Mouse (Mus musculus): ENCODE measurements around the gene Cyb561d2.
"Not testable (repeated sequence)": the region's sequence is repeated elsewhere in the genome, so short reads cannot be mapped to it uniquely, and the experiment has no call there.

Gene Cyb561d2

DNA sequence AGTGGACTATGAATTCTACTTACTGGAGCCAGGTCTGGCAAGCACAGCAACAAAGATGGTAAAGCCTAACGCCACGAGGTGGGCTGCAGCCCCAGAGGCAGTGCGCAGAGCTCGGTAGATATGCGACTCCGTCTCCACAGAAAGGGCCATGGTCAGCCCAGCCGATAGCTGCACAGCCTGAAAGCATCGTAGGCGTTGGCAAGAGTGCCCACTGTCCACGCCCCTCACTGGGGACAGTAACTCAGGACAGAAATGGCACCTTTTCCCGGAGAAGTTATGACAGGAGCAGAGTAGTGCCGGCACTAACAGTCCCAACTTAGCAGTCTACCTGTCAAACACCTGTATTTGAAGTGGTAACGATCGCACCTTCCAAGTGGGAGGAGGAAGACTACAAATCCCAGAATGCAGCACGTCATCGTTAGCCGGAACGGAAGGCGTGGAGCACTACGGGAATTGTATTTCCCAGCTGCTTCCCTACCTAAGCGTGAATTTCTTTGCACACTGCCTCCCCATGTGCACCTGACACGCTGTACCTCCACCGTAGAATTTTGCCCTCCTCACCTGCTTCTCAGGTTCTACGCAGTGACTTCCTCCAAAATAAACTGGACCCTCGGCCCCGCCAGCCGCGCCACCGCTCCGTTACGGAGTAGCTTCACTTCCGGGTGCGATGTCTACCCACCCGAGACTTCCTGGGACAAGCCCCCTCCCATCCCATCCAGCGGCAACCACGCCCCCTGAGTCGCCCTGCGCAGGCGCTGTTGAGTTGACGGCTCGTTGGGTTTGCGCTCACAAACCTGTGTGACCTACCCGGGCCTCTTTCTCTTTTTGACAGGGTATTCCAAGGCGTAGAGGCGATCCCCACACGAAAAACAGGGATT, at the start of gene Cyb561d2, which contains the start of gene Nprl2:
TSS of gene Cyb561d2 (minus strand) at position 720 of the 878 bp plus-strand sequence.
TSS of gene Nprl2 (plus strand) at position 753 of the 878 bp plus-strand sequence.
- DNase-seq (ENCODE audit: low spot score), result peak; percentile 96

DNA sequence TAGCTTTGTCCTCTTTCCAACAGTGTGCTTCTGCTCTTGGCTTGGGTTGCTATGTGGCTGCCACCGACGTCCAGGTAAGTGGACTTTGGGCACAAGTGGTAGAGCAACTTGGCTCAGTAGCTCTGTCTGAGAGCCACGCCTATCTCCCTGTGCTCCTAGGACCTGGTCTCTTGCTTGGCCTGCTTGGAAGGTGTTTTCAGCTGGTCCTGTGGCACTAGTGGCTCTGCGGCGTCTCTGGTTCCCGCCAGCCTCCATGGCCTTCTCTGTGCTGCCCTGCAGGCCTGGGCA, 48.7 kb upstream of the Cyb561d2 start:
- no peak for DNase-seq (ENCODE audit: low spot score)

DNA sequence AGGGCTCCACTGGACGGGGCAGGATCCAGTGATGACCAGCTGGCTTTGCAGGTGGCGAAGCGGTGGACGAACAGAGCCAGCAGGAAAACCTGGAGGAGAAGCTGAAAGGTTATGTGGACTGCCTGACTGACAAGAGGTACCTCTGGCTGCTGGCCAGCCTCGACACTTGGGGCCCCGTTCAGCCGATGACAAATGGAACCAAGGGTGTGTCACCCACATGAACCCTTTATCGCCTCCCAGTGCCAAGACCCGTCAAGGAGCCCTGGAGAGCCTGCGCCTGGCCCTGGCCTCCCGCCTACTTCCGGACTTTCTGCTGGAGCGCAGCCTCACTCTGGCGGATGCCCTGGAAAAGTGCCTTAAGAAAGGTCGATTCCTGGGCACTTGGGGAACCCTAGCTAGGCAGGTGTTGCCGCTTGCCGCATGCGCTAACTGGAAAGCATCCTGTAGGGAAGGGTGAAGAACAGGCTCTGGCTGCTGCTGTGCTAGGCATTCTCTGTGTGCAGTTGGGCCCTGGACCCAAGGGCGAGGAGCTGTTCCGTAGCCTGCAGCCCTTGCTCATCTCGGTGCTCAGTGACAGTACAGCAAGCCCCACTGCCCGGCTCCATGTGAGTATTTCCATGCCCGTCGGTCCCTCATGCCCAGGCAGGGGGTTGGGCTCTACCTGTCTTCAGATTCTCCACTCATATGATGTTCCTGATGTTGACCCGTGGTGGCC, 48.2 kb upstream of the Cyb561d2 start:
- DNase-seq (ENCODE audit: low spot score), result no peak

DNA sequence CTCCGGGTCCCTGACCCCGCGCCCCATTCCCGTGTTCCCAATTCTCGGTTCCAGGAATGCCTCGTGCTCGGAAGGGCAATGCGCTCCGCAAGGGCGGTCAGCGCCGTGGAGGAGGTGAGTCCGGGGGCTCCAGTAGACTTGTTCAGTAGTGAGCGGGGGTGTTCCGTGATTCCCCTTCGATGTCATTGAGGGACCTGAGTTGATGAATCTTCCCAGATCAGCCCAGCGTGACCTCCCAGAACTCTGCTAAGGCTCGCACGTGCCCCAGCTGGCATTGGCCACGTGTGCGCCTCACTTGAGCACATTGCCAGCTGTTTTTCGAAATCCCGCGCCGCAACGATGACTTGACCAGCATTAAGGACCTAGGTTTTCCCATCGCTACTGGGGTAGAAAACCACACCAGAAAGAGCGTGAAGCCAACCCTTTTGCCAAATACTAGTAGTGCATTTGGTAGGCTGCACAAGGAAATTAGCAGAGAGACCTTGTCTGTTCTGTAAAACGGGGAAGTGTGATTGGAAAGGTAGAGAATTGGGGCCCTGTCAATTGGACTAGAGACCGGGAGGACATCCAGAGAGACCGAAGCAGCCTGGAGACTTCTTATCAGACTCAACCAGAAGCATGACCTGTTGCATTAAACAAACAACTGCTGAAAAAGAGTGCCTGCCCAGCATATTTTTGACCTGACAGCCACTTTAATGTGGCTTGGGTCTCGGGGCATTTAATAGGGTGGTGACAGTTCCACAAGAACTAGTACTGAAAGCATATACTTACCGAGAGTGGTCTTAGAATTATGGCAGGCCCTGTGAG, 46.0 kb upstream of the Cyb561d2 start:
- peak; percentile 57 for DNase-seq (ENCODE audit: low spot score)

DNA sequence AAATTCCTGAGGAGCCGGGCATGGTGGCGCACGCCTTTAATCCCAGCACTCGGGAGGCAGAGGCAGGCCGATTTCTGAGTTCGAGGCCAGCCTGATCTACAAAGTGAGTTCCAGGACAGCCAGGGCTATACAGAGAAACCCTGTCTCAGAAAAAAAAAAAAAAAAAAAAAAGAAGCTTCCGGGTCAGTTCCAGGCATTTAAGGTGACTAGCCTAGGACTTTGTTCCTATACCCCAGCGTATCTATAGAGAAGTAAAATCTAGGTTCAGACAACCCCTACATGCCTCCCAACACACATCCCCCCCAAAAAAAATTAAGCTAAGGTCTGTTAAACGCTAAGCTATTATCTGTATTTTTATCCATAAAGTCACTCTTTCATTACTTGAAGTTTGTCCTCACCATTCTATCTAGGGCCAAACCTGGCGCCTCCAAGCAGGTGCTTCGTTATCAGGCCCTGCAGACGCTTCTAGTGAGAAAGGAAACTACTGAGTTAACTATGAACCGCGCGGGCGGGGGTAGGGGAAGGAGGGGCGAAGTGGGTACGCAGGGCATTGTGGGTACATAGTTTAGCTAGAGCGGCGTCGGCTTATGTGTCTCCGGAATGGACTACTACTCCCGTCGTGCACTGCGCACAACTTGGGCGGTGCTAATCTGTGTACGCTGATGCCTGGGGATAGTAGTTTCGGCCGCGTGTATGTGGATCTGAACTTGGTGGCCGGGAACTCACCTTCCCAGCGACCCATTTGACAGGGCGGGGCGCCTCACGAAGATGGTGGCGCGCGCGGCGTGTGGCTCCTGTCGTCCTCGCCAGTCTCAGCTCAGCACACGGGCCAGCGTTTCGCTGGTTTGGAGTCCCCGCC, 45.2 kb upstream of the Cyb561d2 start, which contains the start of gene Ifrd2:
TSS of gene Ifrd2 (plus strand) at position 669 of the 859 bp plus-strand sequence.
- DNase-seq (ENCODE audit: low spot score), result peak; percentile 99

DNA sequence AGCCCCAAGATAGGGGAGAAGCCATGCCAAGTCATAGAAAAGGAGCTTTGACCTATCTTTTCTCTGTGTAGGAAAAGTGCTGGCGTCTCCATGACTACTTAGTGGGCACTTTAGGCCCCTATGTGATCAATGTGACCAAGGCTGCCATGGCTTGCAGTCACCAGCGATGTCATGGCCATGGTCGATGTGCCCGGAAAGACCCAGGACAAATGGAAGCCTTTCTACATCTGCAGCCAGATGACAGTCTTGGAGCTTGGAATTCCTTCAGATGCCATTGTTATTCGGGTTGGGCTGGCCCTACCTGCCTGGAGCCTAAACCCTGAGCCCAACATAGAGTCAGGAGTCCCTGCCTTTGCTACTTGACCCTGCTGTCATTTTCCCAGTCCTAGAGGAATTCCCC, 44.5 kb upstream of the Cyb561d2 start:
- DNase-seq (ENCODE audit: low spot score), result no peak

DNA sequence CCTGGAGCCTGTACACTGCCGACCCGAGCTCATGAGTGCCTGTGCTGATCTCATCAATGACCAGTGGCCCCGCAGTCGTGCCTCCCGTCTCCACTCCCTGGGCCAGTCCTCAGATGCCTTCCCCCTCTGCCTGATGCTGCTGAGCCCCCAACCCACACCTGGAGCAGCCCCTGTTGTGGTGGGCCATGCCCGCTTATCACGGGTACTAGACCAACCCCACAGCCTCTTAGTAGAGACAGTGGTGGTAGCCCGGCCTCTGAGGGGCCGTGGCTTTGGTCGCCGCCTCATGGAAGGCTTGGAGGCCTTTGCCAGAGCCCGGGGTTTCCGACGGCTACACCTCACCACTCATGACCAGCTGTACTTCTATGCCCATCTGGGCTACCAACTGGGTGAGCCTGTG, 41.2 kb upstream of the Cyb561d2 start:
- DNase-seq (ENCODE audit: low spot score), result no peak

DNA sequence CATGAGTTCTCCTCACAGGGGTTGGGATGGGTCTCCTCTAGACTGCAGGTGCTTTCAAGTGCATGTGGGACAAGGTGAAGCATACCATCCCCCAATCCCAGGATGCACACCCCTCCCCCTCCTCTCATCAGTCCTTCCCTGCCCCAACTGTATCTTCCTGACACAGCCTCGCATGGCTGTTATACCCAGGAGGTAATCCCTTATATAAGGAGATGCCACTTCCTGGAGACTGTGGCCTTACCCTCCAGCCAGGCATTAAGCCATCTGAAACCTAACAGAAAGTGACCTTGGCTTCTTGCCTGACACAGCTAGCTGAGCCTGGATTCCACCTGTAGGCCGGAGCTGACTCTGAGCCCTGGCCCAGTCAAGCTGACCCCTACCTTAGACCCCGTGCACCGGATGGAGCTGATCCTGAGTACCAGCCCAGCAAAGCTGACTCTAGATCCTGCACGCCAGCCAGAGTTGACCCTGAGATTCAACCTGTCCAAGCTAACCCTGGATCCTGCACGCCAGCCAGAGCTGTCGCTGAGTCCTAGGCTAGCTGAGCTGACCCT, 40.6 kb upstream of the Cyb561d2 start:
- no peak for DNase-seq (ENCODE audit: low spot score)

DNA sequence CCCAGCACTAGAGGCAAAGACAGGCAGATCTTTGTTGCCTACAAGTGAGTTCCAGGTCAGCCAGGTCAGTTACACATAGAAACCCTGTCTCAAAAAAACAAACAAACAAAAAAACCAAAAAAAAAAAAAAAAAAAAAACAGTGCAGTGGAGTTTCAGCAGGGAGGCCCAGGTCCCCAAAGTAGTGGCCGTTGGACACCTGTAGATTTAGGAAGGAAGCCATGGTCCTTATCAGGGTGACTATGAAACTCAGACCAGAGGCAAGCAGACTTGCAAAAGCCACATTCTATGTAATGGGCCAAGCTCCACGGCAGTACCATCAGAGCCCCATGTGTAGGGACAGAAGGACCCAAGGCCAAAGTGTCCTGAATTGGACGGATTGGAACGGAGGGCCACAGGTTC, 39.6 kb upstream of the Cyb561d2 start:
- no peak for DNase-seq (ENCODE audit: low spot score)

DNA sequence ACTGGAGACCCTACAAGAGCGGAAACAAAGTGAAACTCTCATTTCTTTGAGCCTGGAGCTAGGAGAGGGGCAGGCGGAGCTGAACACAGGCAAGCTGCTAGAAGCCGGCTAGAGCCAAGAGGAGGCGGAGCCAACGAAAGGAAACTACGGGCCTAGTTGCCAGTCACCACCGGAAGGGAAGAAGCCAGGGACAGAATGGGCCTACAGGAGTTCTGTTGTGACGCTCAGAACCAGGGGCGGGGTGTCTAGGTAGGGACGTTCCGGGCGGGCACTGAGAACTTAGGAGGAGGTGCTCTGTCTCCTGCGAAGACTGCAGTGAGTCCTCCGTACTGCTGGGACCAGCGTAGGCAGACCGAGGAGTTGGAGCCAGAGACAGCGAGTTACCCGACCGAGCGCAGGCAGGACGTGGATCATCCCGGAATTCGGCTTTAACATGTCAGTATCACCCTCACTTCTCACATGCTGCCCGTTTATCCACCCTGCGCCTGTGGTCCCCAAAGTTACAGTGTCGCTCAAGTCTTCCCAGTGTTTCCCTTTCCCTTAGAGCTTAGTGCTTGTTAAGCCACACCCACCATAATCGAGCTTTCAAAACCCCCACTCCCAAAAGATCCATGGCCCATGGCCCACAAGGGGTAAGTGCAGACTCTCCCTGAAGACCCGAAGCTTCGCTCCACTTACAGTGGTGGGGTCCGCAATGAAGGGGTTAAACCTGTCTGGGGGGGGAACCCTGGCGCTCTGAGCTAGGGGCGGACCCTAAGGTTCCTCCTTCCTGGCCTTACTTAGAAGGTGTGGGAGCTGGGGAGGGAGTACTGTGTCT, 38.7 kb upstream of the Cyb561d2 start, which contains the start of gene Hyal3:
TSS of gene Hyal3 (plus strand) at position 318 of the 817 bp plus-strand sequence.
- peak; percentile 89 for DNase-seq (ENCODE audit: low spot score)

DNA sequence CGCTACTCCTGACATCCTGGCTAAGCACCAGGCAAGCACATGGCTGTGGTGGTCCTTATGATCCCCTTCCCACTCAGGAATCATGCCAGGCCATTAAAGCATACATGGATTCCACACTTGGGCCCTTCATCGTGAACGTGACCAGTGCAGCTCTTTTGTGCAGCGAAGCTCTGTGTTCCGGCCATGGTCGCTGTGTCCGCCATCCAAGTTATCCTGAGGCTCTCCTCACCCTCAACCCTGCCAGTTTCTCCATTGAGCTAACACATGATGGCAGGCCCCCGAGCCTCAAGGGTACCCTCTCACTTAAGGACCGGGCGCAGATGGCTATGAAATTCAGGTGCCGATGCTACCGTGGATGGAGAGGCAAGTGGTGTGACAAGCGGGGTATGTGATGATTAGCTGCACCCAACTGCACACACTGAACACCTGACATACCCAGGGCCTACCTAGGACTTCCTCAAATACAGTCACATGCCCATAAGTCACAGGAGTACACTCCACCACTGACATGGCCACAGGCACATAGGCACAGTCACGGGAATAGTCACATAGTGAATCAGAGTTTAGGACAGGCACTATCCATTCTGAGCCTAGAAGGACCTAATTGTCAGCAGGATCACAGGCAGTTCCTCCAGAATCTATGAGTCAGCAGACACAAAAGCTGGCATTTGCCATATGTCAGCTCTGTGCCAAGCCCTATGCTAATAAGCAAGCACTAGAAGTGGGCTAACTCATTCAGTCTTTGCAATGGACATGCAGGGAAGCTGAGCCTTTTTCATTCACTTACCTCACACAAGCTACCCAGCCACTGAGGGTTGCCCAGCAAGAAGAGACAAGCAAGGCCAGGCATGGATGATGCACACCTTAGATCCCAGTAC, 37.3 kb upstream of the Cyb561d2 start:
- DNase-seq (ENCODE audit: low spot score), result no peak

DNA sequence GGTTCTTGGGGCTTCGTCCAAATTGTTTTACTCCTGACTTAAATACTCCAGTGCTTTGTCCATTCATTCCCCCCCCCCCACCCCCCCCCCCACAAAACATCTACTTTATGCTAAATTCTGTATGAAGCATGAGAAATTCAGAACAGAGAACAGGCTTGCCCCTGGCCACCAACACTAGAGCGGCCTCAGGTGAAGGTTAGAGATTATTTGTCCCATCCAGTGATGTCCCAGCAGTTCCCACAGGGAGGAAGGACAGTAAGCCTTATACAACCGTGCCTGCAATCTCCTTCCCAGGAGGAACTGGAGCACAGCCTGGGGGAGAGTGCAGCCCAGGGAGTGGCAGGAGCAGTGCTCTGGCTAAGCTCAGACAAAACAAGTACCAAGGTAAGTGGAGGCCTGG, 36.6 kb upstream of the Cyb561d2 start, which contains the start of gene Naa80:
TSS of gene Naa80 (plus strand) at position 301 of the 400 bp plus-strand sequence.
- DNase-seq (ENCODE audit: low spot score), result no peak

DNA sequence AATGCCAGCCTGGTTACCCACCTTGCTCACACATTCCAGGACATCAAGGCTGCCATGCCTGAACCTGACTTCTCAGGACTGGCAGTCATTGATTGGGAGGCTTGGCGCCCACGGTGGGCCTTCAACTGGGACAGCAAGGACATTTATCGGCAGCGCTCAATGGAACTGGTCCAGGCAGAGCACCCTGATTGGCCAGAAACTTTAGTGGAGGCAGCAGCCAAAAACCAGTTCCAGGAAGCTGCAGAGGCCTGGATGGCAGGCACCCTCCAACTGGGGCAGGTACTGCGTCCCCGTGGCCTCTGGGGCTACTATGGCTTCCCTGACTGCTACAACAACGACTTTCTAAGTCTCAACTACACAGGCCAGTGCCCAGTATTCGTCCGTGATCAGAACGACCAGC, 35.9 kb upstream of the Cyb561d2 start:
- no peak for DNase-seq (ENCODE audit: low spot score)

DNA sequence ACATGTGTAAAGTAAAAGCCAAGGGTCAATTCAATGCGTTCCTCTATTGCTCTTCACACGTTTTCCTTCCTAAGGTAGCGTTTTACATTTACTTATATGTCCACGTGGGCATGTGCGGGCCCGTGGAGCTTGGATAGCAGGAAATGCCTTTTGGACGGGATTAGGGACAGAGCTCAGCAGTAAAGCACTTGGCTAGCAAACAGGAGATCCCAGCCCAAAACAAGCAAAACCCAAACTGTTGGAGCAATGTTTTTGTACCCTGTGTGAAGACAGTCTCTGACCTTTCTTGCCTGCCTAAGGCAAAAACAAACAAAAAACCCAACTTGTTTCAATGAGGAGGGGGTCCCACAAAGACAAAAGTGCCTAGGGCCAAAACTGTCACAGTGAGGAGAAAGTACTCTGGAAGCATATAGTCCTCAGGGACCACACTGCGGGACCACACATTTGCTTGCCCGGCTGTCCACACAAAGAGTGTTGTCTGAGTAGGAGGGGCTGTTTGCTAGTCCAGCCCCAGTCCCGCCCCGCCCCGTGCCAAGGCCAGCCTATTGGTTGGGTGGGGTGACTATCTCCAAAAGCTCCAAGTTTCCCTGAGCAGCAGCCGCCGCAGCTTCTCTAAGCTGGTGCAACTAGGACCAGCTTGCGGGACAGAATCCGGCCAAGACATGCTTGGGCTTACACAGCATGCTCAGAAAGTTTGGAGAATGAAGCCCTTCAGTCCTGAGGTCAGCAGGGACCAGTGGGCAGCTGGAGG, 34.5 kb upstream of the Cyb561d2 start, which contains the start of gene Hyal1:
TSS of gene Hyal1 (plus strand) at position 571 of the 751 bp plus-strand sequence.
- peak; percentile 89 for DNase-seq (ENCODE audit: low spot score)

DNA sequence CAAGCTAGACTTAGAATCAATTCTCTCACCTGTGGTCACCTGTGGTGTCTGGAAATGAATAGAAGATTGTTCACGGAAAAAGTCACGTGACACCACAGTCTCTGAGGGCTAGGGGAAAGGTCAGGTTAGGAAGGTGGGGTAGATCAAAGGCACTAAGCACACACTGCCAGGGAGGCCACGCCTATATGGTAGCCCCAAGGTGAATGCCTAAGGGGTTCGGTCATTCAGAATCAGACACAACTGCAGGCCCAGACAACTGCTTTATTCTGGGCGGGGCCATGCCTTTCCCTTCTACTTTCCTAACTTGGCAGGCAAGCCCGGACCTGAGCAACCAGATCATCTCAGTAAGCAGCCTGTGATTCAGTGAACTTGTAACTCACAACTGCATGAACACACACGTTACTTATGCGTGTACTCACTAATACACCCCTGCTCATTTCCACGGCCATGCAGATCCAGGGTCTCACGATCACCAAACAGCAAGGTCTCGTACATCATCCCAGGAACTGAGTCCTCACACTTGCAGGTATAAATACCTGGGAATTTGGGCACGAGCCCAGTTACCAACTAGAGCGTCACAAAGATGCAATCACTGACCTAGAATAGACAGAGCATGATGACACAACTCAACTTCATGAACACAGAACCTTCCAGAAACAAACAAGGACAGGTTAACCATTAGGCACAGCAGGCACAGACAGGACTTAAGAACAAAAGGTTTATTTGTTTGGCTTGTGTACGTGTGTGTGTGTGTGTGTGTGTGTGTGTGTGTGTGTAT, 33.8 kb upstream of the Cyb561d2 start:
- peak; percentile 78 for DNase-seq (ENCODE audit: low spot score)

DNA sequence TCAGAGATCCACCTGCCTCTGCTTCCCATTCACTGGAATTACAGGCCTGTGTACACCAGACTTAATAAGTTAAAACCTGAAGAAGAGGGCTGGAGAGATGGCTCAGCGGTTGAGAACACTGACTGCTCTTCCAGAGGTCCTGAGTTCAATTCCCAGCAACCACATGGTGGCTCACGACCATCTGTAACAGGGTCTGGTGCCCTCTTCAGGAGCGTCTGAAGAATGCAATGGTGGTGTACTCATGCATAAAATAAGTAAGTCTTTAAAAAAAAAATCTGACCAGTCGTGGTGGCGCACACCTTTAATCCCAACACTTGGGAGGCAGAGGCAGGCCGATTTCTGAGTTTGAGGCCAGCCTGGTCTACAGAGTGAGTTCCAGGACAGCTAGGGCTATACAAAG, 31.8 kb upstream of the Cyb561d2 start:
- not testable (repeated sequence) for DNase-seq (ENCODE audit: low spot score)

DNA sequence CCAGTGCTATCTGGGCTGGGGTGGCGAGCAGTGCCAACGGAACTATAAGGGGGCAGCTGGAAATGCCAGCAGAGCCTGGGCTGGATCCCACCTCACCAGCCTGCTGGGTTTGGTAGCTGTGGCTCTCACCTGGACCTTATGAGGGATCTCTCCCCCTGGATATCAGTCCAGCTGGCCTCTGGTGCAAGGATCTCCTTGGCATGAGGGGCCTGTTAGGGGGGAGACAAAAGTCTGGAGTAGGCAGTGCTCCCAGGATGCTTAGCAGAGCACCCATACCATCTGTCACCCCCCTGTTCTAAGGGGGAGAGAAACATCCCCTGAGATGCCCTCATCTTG, 30.3 kb upstream of the Cyb561d2 start:
- DNase-seq (ENCODE audit: low spot score), result no peak
